ENCODE assay signal across 10 mouse cellular contexts in genomic region chr8:121897205-121897604, GRCm38 (mm10). TPM values are rescaled to one million over a fixed set of nuclear protein-coding genes. Genes with fewer than 3 reads are reported as not detected.
DNase-seq lines count a peak whose midpoint lies in the region; ATAC-seq and TF ChIP-seq lines count a peak whose summit lies in the region.
"Had no signal": no experiment of that assay in that cellular context is flagged by ENCODE, and none has a peak within 500 bp of the region (broad histone marks: within the 10 kb centered on the region; RNA-seq: fewer than 3 reads in every experiment).

No protein-coding gene starts in this region.

- H3K4me2 ChIP-seq in heart, embryonic 13.5 days, result peak overlapping the region; percentile 56
- H3K4me2 ChIP-seq in midbrain, embryonic 13.5 days (replicated peaks), result no peak overlapping the region
- no peak overlapping the region for H3K4me2 ChIP-seq in midbrain, postnatal 0 days (ENCODE audit: low read depth, low read length, poor library complexity, severe bottlenecking)
- H3K4me2 ChIP-seq in intestine, postnatal 0 days (replicated peaks; ENCODE audit: low read depth), result peak overlapping the region; percentile 57
- H3K4me2 ChIP-seq in stomach, postnatal 0 days (replicated peaks; ENCODE audit: low read depth), result peak overlapping the region; percentile 21; the same call in 1 of the 2 replicates

- TF ChIP-seq CTCF in midbrain, postnatal 0 days (IDR thresholded peaks at IDR 0.05), result no peak
- TF ChIP-seq CTCF in intestine, postnatal 0 days (IDR thresholded peaks at IDR 0.05; ENCODE audit: low read depth), result no peak
- TF ChIP-seq CTCF in stomach, postnatal 0 days (IDR thresholded peaks at IDR 0.05; ENCODE audit: low read depth), result no peak

- peak overlapping the region; percentile 89 for H3K27ac ChIP-seq in heart, embryonic 13.5 days (replicated peaks)
- peak overlapping the region; percentile 81; the same call in 1 of the 2 replicates for H3K27ac ChIP-seq in midbrain, embryonic 13.5 days
- H3K27ac ChIP-seq in midbrain, postnatal 0 days (ENCODE audit: low read depth, low read length), result no peak overlapping the region
- peak overlapping the region; percentile 94 for H3K27ac ChIP-seq in intestine, postnatal 0 days (ENCODE audit: low read depth, low read length)
- peak overlapping the region; percentile 90 for H3K27ac ChIP-seq in stomach, postnatal 0 days (replicated peaks)

- peak overlapping the region; percentile 63 for H3K9ac ChIP-seq in heart, embryonic 13.5 days
- 0 out of 2 replicates have a peak overlapping the region, but pooled peaks have one; percentile 41 for H3K9ac ChIP-seq in midbrain, embryonic 13.5 days (replicated peaks)
- no peak overlapping the region for H3K9ac ChIP-seq in midbrain, postnatal 0 days (replicated peaks; ENCODE audit: low read length, poor library complexity, severe bottlenecking)
- 0 out of 2 replicates have a peak overlapping the region, but pooled peaks have one; percentile 26 for H3K9ac ChIP-seq in intestine, postnatal 0 days (ENCODE audit: low read depth, low read length)
- H3K9ac ChIP-seq in stomach, postnatal 0 days (ENCODE audit: low read length), result peak overlapping the region; percentile 27; the same call in 1 of the 2 replicates

- H3K4me1 ChIP-seq in heart, embryonic 13.5 days, result peaks cover 62% of the 10 kb centered on the region
- H3K4me1 ChIP-seq in midbrain, embryonic 13.5 days (replicated peaks), result peaks cover 45% of the 10 kb centered on the region
- H3K4me1 ChIP-seq in midbrain, postnatal 0 days (ENCODE audit: insufficient read depth, low read length), result peaks cover 13% of the 10 kb centered on the region; the same call in 1 of the 2 replicates
- H3K4me1 ChIP-seq in intestine, postnatal 0 days (replicated peaks; ENCODE audit: control insufficient read depth, insufficient read depth, low read length), result peaks cover 16% of the 10 kb centered on the region
- H3K4me1 ChIP-seq in stomach, postnatal 0 days (replicated peaks; ENCODE audit: control insufficient read depth, insufficient read depth), result peaks cover 16% of the 10 kb centered on the region

- intact Hi-C loops in heart, postnatal 10 days (cut with DNase I), result no loop called here

- WGBS in heart, embryonic 13.5 days, result 77% methylated on average over 9 of the region's 9 CpGs
- 84% methylated on average over 9 of the region's 9 CpGs for WGBS in midbrain, embryonic 13.5 days
- 85% methylated on average over 9 of the region's 9 CpGs for WGBS in midbrain, postnatal 0 days
- WGBS in intestine, postnatal 0 days, result 45% methylated on average over 9 of the region's 9 CpGs
- WGBS in stomach, postnatal 0 days, result 54% methylated on average over 9 of the region's 9 CpGs

- H3K9me3 ChIP-seq in heart, embryonic 13.5 days, result no peaks in the 10 kb centered on the region
- no peaks in the 10 kb centered on the region for H3K9me3 ChIP-seq in midbrain, embryonic 13.5 days
- no peaks in the 10 kb centered on the region for H3K9me3 ChIP-seq in midbrain, postnatal 0 days (ENCODE audit: low read length)
- H3K9me3 ChIP-seq in intestine, postnatal 0 days (ENCODE audit: control insufficient read depth), result no peaks in the 10 kb centered on the region
- no peaks in the 10 kb centered on the region for H3K9me3 ChIP-seq in stomach, postnatal 0 days (ENCODE audit: control insufficient read depth, low read length)

- H3K36me3 ChIP-seq in heart, embryonic 13.5 days, result peaks cover 16% of the 10 kb centered on the region
- H3K36me3 ChIP-seq in midbrain, embryonic 13.5 days, result peaks cover 12% of the 10 kb centered on the region; the same call in 1 of the 2 replicates
- H3K36me3 ChIP-seq in midbrain, postnatal 0 days (ENCODE audit: insufficient read depth, low read length), result peaks cover 24% of the 10 kb centered on the region; the same call in 1 of the 2 replicates
- H3K36me3 ChIP-seq in intestine, postnatal 0 days (ENCODE audit: control insufficient read depth, insufficient read depth), result no peaks in the 10 kb centered on the region
- H3K36me3 ChIP-seq in stomach, postnatal 0 days (ENCODE audit: control insufficient read depth, insufficient read depth, low read length), result no peaks in the 10 kb centered on the region

- TF ChIP-seq EP300 in stomach, postnatal 0 days (optimal IDR thresholded peaks at IDR 0.05), result no peak

- no peak for DNase-seq in heart, postnatal 10 days
- no peak for DNase-seq in midbrain, postnatal 0 days (ENCODE audit: low spot score)
- no peak for DNase-seq in stomach, postnatal 0 days (ENCODE audit: low spot score)
- no peak for DNase-seq in lung, postnatal 4 days
- DNase-seq in layer of hippocampus, adult 11-12 months (ENCODE audit: low spot score), result no peak
- DNase-seq: B cell, adult 2 months had no signal

- no peaks in the 10 kb centered on the region for H3K27me3 ChIP-seq in heart, embryonic 13.5 days (replicated peaks)
- no peaks in the 10 kb centered on the region for H3K27me3 ChIP-seq in midbrain, embryonic 13.5 days
- no peaks in the 10 kb centered on the region for H3K27me3 ChIP-seq in midbrain, postnatal 0 days (ENCODE audit: insufficient read depth, low read length)
- no peaks in the 10 kb centered on the region for H3K27me3 ChIP-seq in intestine, postnatal 0 days (replicated peaks; ENCODE audit: control insufficient read depth, insufficient read depth, low read length)
- no peaks in the 10 kb centered on the region for H3K27me3 ChIP-seq in stomach, postnatal 0 days (ENCODE audit: control insufficient read depth, insufficient read depth, low read length)

- no peak overlapping the region for H3K4me3 ChIP-seq in heart, embryonic 13.5 days
- no peak overlapping the region for H3K4me3 ChIP-seq in midbrain, embryonic 13.5 days (replicated peaks)
- no peak overlapping the region for H3K4me3 ChIP-seq in midbrain, postnatal 0 days (ENCODE audit: low read depth, low read length)
- H3K4me3 ChIP-seq in intestine, postnatal 0 days (ENCODE audit: low read depth, low read length), result no peak overlapping the region
- no peak overlapping the region for H3K4me3 ChIP-seq in stomach, postnatal 0 days (ENCODE audit: low read depth, low read length)

- ATAC-seq in heart, embryonic 13.5 days (ENCODE audit: extremely low read depth, insufficient number of reproducible peaks, low FRiP score, low TSS enrichment), result no peak
- no peak for ATAC-seq in midbrain, embryonic 13.5 days
- ATAC-seq in midbrain, postnatal 0 days (ENCODE audit: low FRiP score), result no peak
- no peak for ATAC-seq in intestine, postnatal 0 days
- no peak for ATAC-seq in stomach, postnatal 0 days (ENCODE audit: low FRiP score, low TSS enrichment)

RNA-seq across cellular contexts. Expression of gene Slc7a5, which starts 10.3 kb away (rescaled TPM):
- polyA plus RNA-seq in heart, embryonic 13.5 days (2015; fragmentation: Nextera tagmentation; extraction: Ambion mirVana), result 16.1 and 17.3 TPM in 2 replicates
- total RNA-seq in heart, postnatal 10 days (2021), result 10 to 100 TPM in 1 of 2 experiments, 1 to 10 TPM in 1; 8.6 to 11.3 TPM
- 34.2 and 37.3 TPM in 2 replicates for polyA plus RNA-seq in midbrain, embryonic 13.5 days (2015; fragmentation: Nextera tagmentation; extraction: Ambion mirVana)
- total RNA-seq in midbrain, postnatal 0 days (2014; rRNA removed), result 111 and 115 TPM in 2 replicates
- polyA plus RNA-seq in midbrain, postnatal 0 days (2015; fragmentation: Nextera tagmentation; extraction: Ambion mirVana), result 64.5 and 65.2 TPM in 2 replicates
- polyA plus RNA-seq in intestine, postnatal 0 days (2015; fragmentation: Nextera tagmentation; extraction: Ambion mirVana), result 4.7 and 6.1 TPM in 2 replicates
- polyA plus RNA-seq in stomach, postnatal 0 days (2015; fragmentation: Nextera tagmentation; extraction: Ambion mirVana), result 8.9 and 9.3 TPM in 2 replicates

RNA-seq across cellular contexts. Expression of gene Car5a, which starts 47.5 kb away (rescaled TPM):
- 0.12 and 0.31 TPM in 2 replicates for polyA plus RNA-seq in heart, embryonic 13.5 days (2015; fragmentation: Nextera tagmentation; extraction: Ambion mirVana)
- total RNA-seq in heart, postnatal 10 days (2021), result not detected
- 0.12 and 0.53 TPM in 2 replicates for polyA plus RNA-seq in midbrain, embryonic 13.5 days (2015; fragmentation: Nextera tagmentation; extraction: Ambion mirVana)
- total RNA-seq in midbrain, postnatal 0 days (2014; rRNA removed), result 0.19 TPM in 1 of 2 replicates, not detected in the other
- polyA plus RNA-seq in midbrain, postnatal 0 days (2015; fragmentation: Nextera tagmentation; extraction: Ambion mirVana), result 0.17 and 0.22 TPM in 2 replicates
- 10.1 and 11.1 TPM in 2 replicates for polyA plus RNA-seq in intestine, postnatal 0 days (2015; fragmentation: Nextera tagmentation; extraction: Ambion mirVana)
- polyA plus RNA-seq in stomach, postnatal 0 days (2015; fragmentation: Nextera tagmentation; extraction: Ambion mirVana), result 0.12 and 0.30 TPM in 2 replicates
- total RNA-seq: heart, postnatal 25 days had no signal

RNA-seq across cellular contexts. Expression of gene Banp, which starts 52.3 kb away (rescaled TPM):
- 23.1 and 30.4 TPM in 2 replicates for polyA plus RNA-seq in heart, embryonic 13.5 days (2015; fragmentation: Nextera tagmentation; extraction: Ambion mirVana)
- total RNA-seq in heart, postnatal 10 days (2021), result 10 to 100 TPM in 1 of 2 experiments, 1 to 10 TPM in 1; 9.8 to 11.9 TPM
- 59.0 and 62.4 TPM in 2 replicates for polyA plus RNA-seq in midbrain, embryonic 13.5 days (2015; fragmentation: Nextera tagmentation; extraction: Ambion mirVana)
- total RNA-seq in midbrain, postnatal 0 days (2014; rRNA removed), result 37.1 and 51.6 TPM in 2 replicates
- 22.4 and 24.8 TPM in 2 replicates for polyA plus RNA-seq in midbrain, postnatal 0 days (2015; fragmentation: Nextera tagmentation; extraction: Ambion mirVana)
- polyA plus RNA-seq in intestine, postnatal 0 days (2015; fragmentation: Nextera tagmentation; extraction: Ambion mirVana), result 9.4 and 9.5 TPM in 2 replicates
- 9.0 and 10.0 TPM in 2 replicates for polyA plus RNA-seq in stomach, postnatal 0 days (2015; fragmentation: Nextera tagmentation; extraction: Ambion mirVana)

Comparison
In these comparisons a context has a peak if more than half of its experiments do, and no peak if none do; other contexts are left out.
1. H3K4me2 ChIP-seq: peak in heart, embryonic 13.5 days (single experiment), intestine, postnatal 0 days (single experiment) and stomach, postnatal 0 days (single experiment); none in midbrain, embryonic 13.5 days (single experiment) and midbrain, postnatal 0 days (single experiment).